11 mouse cellular contexts compared by ENCODE assay signal in the genomic region with DNA sequence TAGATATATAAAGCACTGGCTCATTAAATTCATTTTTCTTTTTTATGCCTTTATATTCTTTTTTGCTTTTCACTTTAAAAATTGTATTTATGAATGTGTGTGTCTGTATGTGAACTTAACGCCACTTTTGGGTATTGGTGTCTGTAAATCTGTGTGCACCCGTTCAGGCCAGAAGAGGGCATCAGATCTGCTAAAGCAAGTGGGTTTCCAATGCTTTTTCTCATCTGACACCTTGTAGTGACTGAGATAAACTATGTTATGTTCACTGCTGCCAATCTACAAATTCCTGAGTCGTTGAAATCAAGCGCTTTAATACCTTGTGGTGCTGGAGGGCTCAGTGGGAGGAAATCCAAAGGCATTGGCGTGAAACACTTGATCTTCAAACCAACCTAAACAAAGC. TPM values are rescaled to one million over a fixed set of nuclear protein-coding genes. Genes with fewer than 3 reads are reported as not detected.
DNase-seq lines count a peak whose midpoint lies in the region; ATAC-seq and TF ChIP-seq lines count a peak whose summit lies in the region.
"Had no signal": no experiment of that assay in that cellular context is flagged by ENCODE, and none has a peak within 500 bp of the region (broad histone marks: within the 10 kb centered on the region; RNA-seq: fewer than 3 reads in every experiment).

No protein-coding gene starts in this region.

- no peaks in the 10 kb centered on the region for H3K9me3 ChIP-seq in forebrain, postnatal 0 days (ENCODE audit: low read length)
- H3K9me3 ChIP-seq in forebrain, embryonic 13.5 days (replicated peaks) = no peaks in the 10 kb centered on the region
- H3K9me3 ChIP-seq in liver, embryonic 14.5 days (ENCODE audit: control insufficient read depth, low read length) = no peaks in the 10 kb centered on the region

- no peak for TF ChIP-seq EP300 in liver, embryonic 14.5 days (IDR thresholded peaks at IDR 0.05; ENCODE audit: low read depth)

- no peaks in the 10 kb centered on the region for H3K36me3 ChIP-seq in forebrain, postnatal 0 days (ENCODE audit: insufficient read depth)
- peaks cover 50% of the 10 kb centered on the region for H3K36me3 ChIP-seq in forebrain, embryonic 13.5 days (ENCODE audit: poor library complexity, severe bottlenecking)
- H3K36me3 ChIP-seq in liver, embryonic 14.5 days (replicated peaks; ENCODE audit: control insufficient read depth, insufficient read depth, low read depth) = peaks cover 51% of the 10 kb centered on the region

- ATAC-seq in forebrain, postnatal 0 days = peak; percentile 40; the same call in 1 of the 2 replicates
- ATAC-seq in forebrain, embryonic 13.5 days = no peak
- ATAC-seq in liver, embryonic 14.5 days (ENCODE audit: insufficient read depth) = no peak
- ATAC-seq in megakaryocyte progenitor cell, adult 5-6 weeks (replicated peaks; ENCODE audit: poor library complexity) = peak; percentile 51

- 73% methylated on average over 5 of the region's 5 CpGs for WGBS in forebrain, postnatal 0 days
- 84% methylated on average over 5 of the region's 5 CpGs for WGBS in forebrain, embryonic 13.5 days
- WGBS in liver, embryonic 14.5 days (ENCODE audit: insufficient replicate concordance) = 77% methylated on average over 5 of the region's 5 CpGs

- no peaks in the 10 kb centered on the region for H3K27me3 ChIP-seq in forebrain, postnatal 0 days (ENCODE audit: insufficient read depth, low read length)
- H3K27me3 ChIP-seq in forebrain, embryonic 13.5 days = no peaks in the 10 kb centered on the region
- no peaks in the 10 kb centered on the region for H3K27me3 ChIP-seq in liver, embryonic 14.5 days (ENCODE audit: control insufficient read depth, insufficient read depth, low read length)

- TF ChIP-seq CTCF in forebrain, postnatal 0 days (IDR thresholded peaks at IDR 0.05; ENCODE audit: low read depth) = peak; percentile 62
- peak; percentile 43; the same call in 1 of the 2 replicates for TF ChIP-seq CTCF in liver, embryonic 14.5 days (IDR thresholded peaks at IDR 0.05; ENCODE audit: low read depth)

- H3K4me2 ChIP-seq in forebrain, postnatal 0 days (ENCODE audit: low read depth) = no peak overlapping the region
- no peak overlapping the region for H3K4me2 ChIP-seq in forebrain, embryonic 13.5 days
- H3K4me2 ChIP-seq in liver, embryonic 14.5 days (ENCODE audit: low read depth) = no peak overlapping the region
- H3K4me2 ChIP-seq: liver, embryonic 11.5 days had no signal

- H3K27ac ChIP-seq in forebrain, postnatal 0 days (ENCODE audit: low read depth, low read length) = no peak overlapping the region
- no peak overlapping the region for H3K27ac ChIP-seq in forebrain, embryonic 13.5 days
- no peak overlapping the region for H3K27ac ChIP-seq in liver, embryonic 14.5 days

- DNase-seq in forebrain, postnatal 0 days = peak; percentile 27
- DNase-seq in liver, embryonic 14.5 days (ENCODE audit: low read depth in 3 of 3, low spot score in 3 of 3) = no peak
- DNase-seq in liver (no peak), R1 (ENCODE audit: low read depth, low spot score) (peak; percentile 53)
- DNase-seq in cerebellum, adult 18-20 months = no peak
- DNase-seq in spleen, postnatal 10 days (ENCODE audit: low spot score in 2 of 2) = no peak
- DNase-seq: cerebellum, adult 11 months; kidney, adult 11 months had no signal

- H3K4me3 ChIP-seq in forebrain, postnatal 0 days (ENCODE audit: low read depth, low read length) = no peak overlapping the region
- H3K4me3 ChIP-seq in forebrain, embryonic 13.5 days = no peak overlapping the region
- no peak overlapping the region for H3K4me3 ChIP-seq in liver, embryonic 14.5 days (ENCODE audit: insufficient read depth in 1 of 2, low read depth in 2 of 2, low read length in 2 of 2)

- H3K9ac ChIP-seq in forebrain, postnatal 0 days = no peak overlapping the region
- H3K9ac ChIP-seq in forebrain, embryonic 13.5 days = no peak overlapping the region
- no peak overlapping the region for H3K9ac ChIP-seq in liver, embryonic 14.5 days (replicated peaks)

- H3K4me1 ChIP-seq in forebrain, postnatal 0 days (ENCODE audit: insufficient read depth) = no peaks in the 10 kb centered on the region
- no peaks in the 10 kb centered on the region for H3K4me1 ChIP-seq in forebrain, embryonic 13.5 days
- H3K4me1 ChIP-seq in liver, embryonic 14.5 days (replicated peaks; ENCODE audit: control insufficient read depth in 2 of 2, insufficient read depth in 2 of 2, low read length in 1 of 2) = no peaks in the 10 kb centered on the region

RNA-seq across cellular contexts. Expression of a gene that starts 7.0 kb away (rescaled TPM):
- total RNA-seq in forebrain, postnatal 0 days (2014; rRNA removed) = 0.52 and 5.1 TPM in 2 replicates
- polyA plus RNA-seq in forebrain, postnatal 0 days (2015; fragmentation: Nextera tagmentation; extraction: Ambion mirVana) = 6.7 and 7.8 TPM in 2 replicates
- 32.5 and 32.9 TPM in 2 replicates for polyA plus RNA-seq in forebrain, embryonic 13.5 days (2015; fragmentation: Nextera tagmentation; extraction: Ambion mirVana)
- 1.2 and 8.0 TPM in 2 replicates for polyA plus RNA-seq in liver, embryonic 14.5 days (2012; rRNA removed)
- 16.3 and 17.4 TPM in 2 replicates for polyA plus RNA-seq in liver, embryonic 14.5 days (2014; fragmentation: Nextera tagmentation; extraction: Ambion mirVana)
- total RNA-seq in megakaryocyte progenitor cell, adult 5-6 weeks (2015) = 22.3 and 24.8 TPM in 2 replicates
- total RNA-seq in megakaryocyte progenitor cell, adult 5-6 weeks (2017) = 22.0 and 22.4 TPM in 2 replicates

RNA-seq across cellular contexts. Expression of a gene that starts 12.8 kb away (rescaled TPM):
- total RNA-seq in forebrain, postnatal 0 days (2014; rRNA removed) = 6.7 and 6.8 TPM in 2 replicates
- 8.4 and 9.4 TPM in 2 replicates for polyA plus RNA-seq in forebrain, postnatal 0 days (2015; fragmentation: Nextera tagmentation; extraction: Ambion mirVana)
- polyA plus RNA-seq in forebrain, embryonic 13.5 days (2015; fragmentation: Nextera tagmentation; extraction: Ambion mirVana) = 11.1 and 13.5 TPM in 2 replicates
- polyA plus RNA-seq in liver, embryonic 14.5 days (2012; rRNA removed) = 2.8 TPM in 2 replicates
- 2.9 TPM in 2 replicates for polyA plus RNA-seq in liver, embryonic 14.5 days (2014; fragmentation: Nextera tagmentation; extraction: Ambion mirVana)
- total RNA-seq in megakaryocyte progenitor cell, adult 5-6 weeks (2015) = 6.0 and 6.3 TPM in 2 replicates
- 5.3 and 7.5 TPM in 2 replicates for total RNA-seq in megakaryocyte progenitor cell, adult 5-6 weeks (2017)

RNA-seq across cellular contexts. Expression of a gene that starts 14.2 kb away (rescaled TPM):
- total RNA-seq in forebrain, postnatal 0 days (2014; rRNA removed) = 4.5 and 5.7 TPM in 2 replicates
- 8.8 and 11.7 TPM in 2 replicates for polyA plus RNA-seq in forebrain, postnatal 0 days (2015; fragmentation: Nextera tagmentation; extraction: Ambion mirVana)
- 37.0 TPM in 2 replicates for polyA plus RNA-seq in forebrain, embryonic 13.5 days (2015; fragmentation: Nextera tagmentation; extraction: Ambion mirVana)
- polyA plus RNA-seq in liver, embryonic 14.5 days (2012; rRNA removed) = 4.9 TPM in 2 replicates
- polyA plus RNA-seq in liver, embryonic 14.5 days (2014; fragmentation: Nextera tagmentation; extraction: Ambion mirVana) = 15.7 and 19.1 TPM in 2 replicates
- total RNA-seq in megakaryocyte progenitor cell, adult 5-6 weeks (2015) = 4.9 and 6.8 TPM in 2 replicates
- 31.7 and 39.3 TPM in 2 replicates for total RNA-seq in megakaryocyte progenitor cell, adult 5-6 weeks (2017)

RNA-seq across cellular contexts. Expression of a gene that starts 16.9 kb away (rescaled TPM):
- 3.8 and 5.0 TPM in 2 replicates for total RNA-seq in forebrain, postnatal 0 days (2014; rRNA removed)
- 2.1 and 2.6 TPM in 2 replicates for polyA plus RNA-seq in forebrain, postnatal 0 days (2015; fragmentation: Nextera tagmentation; extraction: Ambion mirVana)
- polyA plus RNA-seq in forebrain, embryonic 13.5 days (2015; fragmentation: Nextera tagmentation; extraction: Ambion mirVana) = 21.5 and 22.1 TPM in 2 replicates
- polyA plus RNA-seq in liver, embryonic 14.5 days (2012; rRNA removed) = 18.9 and 25.6 TPM in 2 replicates
- 25.8 and 28.3 TPM in 2 replicates for polyA plus RNA-seq in liver, embryonic 14.5 days (2014; fragmentation: Nextera tagmentation; extraction: Ambion mirVana)
- 65.0 and 70.8 TPM in 2 replicates for total RNA-seq in megakaryocyte progenitor cell, adult 5-6 weeks (2015)
- 50.8 and 69.6 TPM in 2 replicates for total RNA-seq in megakaryocyte progenitor cell, adult 5-6 weeks (2017)

RNA-seq across cellular contexts. Expression of a gene that starts 27.1 kb away (rescaled TPM):
- 61.7 and 66.6 TPM in 2 replicates for total RNA-seq in forebrain, postnatal 0 days (2014; rRNA removed)
- polyA plus RNA-seq in forebrain, postnatal 0 days (2015; fragmentation: Nextera tagmentation; extraction: Ambion mirVana) = 49.1 and 50.5 TPM in 2 replicates
- 28.6 and 29.3 TPM in 2 replicates for polyA plus RNA-seq in forebrain, embryonic 13.5 days (2015; fragmentation: Nextera tagmentation; extraction: Ambion mirVana)
- polyA plus RNA-seq in liver, embryonic 14.5 days (2012; rRNA removed) = 9.2 and 11.0 TPM in 2 replicates
- polyA plus RNA-seq in liver, embryonic 14.5 days (2014; fragmentation: Nextera tagmentation; extraction: Ambion mirVana) = 23.3 and 24.1 TPM in 2 replicates
- 145 TPM in 2 replicates for total RNA-seq in megakaryocyte progenitor cell, adult 5-6 weeks (2015)
- 149 and 155 TPM in 2 replicates for total RNA-seq in megakaryocyte progenitor cell, adult 5-6 weeks (2017)

Comparison
In these comparisons a context has a peak if more than half of its experiments do, and no peak if none do; other contexts are left out.
1. ATAC-seq: peak in forebrain, postnatal 0 days (single experiment) and megakaryocyte progenitor cell, adult 5-6 weeks (single experiment); none in forebrain, embryonic 13.5 days (single experiment) and liver, embryonic 14.5 days (single experiment).
2. DNase-seq: peak in forebrain, postnatal 0 days (single experiment) and R1 (single experiment); none in liver, embryonic 14.5 days (0 of 3), liver (single experiment), cerebellum, adult 18-20 months (0 of 2) and spleen, postnatal 10 days (0 of 2).